Mouse (Mus musculus): ENCODE results near the gene Psd4.

The Psd4 gene

GRCm38 (mm10) chr2:24386158-24386963 is 19.0 kb downstream of the Psd4 start:
- no peak for DNase-seq (ENCODE audit: low spot score)

- no peak for DNase-seq (ENCODE audit: low spot score)
These were observed 19.6 kb downstream of the Psd4 start for GRCm38 (mm10) chr2:24386964-24387320.

- DNase-seq (ENCODE audit: low spot score): no peak
These were observed 20.2 kb downstream of the Psd4 start for GRCm38 (mm10) chr2:24387361-24388283.

GRCm38 (mm10) chr2:24393251-24393650 is 25.9 kb downstream of the Psd4 start:
- no peak for DNase-seq (ENCODE audit: low spot score)

- no peak for DNase-seq (ENCODE audit: low spot score)
These were observed 29.7 kb downstream of the Psd4 start for GRCm38 (mm10) chr2:24397115-24397514.

- no peak for DNase-seq (ENCODE audit: low spot score)
These were observed 33.3 kb downstream of the Psd4 start for GRCm38 (mm10) chr2:24400711-24401110.

GRCm38 (mm10) chr2:24405345-24406012 is 38.1 kb downstream of the Psd4 start:
- peak; percentile 68 for DNase-seq (ENCODE audit: low spot score)

GRCm38 (mm10) chr2:24407701-24408485 is 40.5 kb downstream of the Psd4 start:
- DNase-seq (ENCODE audit: low spot score): peak; percentile 41

- DNase-seq (ENCODE audit: low spot score): peak; percentile 72
These were observed 41.8 kb downstream of the Psd4 start for GRCm38 (mm10) chr2:24409166-24409565.

GRCm38 (mm10) chr2:24413172-24413571 is 45.8 kb downstream of the Psd4 start:
- DNase-seq (ENCODE audit: low spot score): no peak

GRCm38 (mm10) chr2:24413677-24414076 is 46.3 kb downstream of the Psd4 start:
- DNase-seq (ENCODE audit: low spot score): no peak

- peak; percentile 33 for DNase-seq (ENCODE audit: low spot score)
These were observed 49.3 kb downstream of the Psd4 start for GRCm38 (mm10) chr2:24416668-24417067.

GRCm38 (mm10) chr2:24417106-24417505 is 49.7 kb downstream of the Psd4 start:
- DNase-seq (ENCODE audit: low spot score): no peak

GRCm38 (mm10) chr2:24417564-24417963 is 50.2 kb downstream of the Psd4 start:
- DNase-seq (ENCODE audit: low spot score): no peak

- DNase-seq (ENCODE audit: low spot score): no peak
These were observed 54.0 kb downstream of the Psd4 start for GRCm38 (mm10) chr2:24421211-24421863.

GRCm38 (mm10) chr2:24422815-24423214 is 55.4 kb downstream of the Psd4 start:
- no peak for DNase-seq (ENCODE audit: low spot score)

GRCm38 (mm10) chr2:24425630-24426029 is 58.2 kb downstream of the Psd4 start:
- DNase-seq (ENCODE audit: low spot score): no peak

GRCm38 (mm10) chr2:24427866-24428675 is 60.7 kb downstream of the Psd4 start:
- DNase-seq (ENCODE audit: low spot score): no peak

- DNase-seq (ENCODE audit: low spot score): no peak
These were observed 62.4 kb downstream of the Psd4 start for GRCm38 (mm10) chr2:24429806-24430205.

GRCm38 (mm10) chr2:24434670-24435069 is 67.3 kb downstream of the Psd4 start:
- DNase-seq (ENCODE audit: low spot score): no peak
